Mouse (Mus musculus): ENCODE data around the gene Kirrel3. TPM values are rescaled to one million over a fixed set of nuclear protein-coding genes. Genes with fewer than 3 reads are reported as not detected.

Kirrel3 gene
- polyA plus RNA-seq, 1 experiment from 2014 or later = 2.5 TPM

DNA sequence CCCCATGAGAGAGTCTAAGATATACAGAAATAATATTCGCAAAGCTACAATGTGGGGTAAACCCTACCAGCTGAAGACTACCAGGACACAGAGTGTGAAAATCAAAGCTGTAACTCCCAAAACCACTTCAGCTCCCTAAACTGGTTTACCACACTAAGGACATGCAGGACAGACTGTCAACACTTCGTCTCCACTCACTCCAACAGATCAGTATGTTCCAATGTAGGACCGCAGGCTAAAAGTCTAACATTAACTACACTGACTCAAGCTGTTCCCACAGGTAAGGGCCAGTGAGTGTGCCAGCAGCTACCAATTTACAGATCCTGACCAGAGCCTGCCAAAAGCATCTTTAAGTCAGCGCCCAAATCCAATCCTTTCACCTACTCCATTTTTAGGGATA, 566.0 kb downstream of the Kirrel3 start:
- DNase-seq (ENCODE audit: low spot score) = no peak
- no peak overlapping the region for H3K4me3 ChIP-seq (ENCODE audit: low read depth, low read length)

DNA sequence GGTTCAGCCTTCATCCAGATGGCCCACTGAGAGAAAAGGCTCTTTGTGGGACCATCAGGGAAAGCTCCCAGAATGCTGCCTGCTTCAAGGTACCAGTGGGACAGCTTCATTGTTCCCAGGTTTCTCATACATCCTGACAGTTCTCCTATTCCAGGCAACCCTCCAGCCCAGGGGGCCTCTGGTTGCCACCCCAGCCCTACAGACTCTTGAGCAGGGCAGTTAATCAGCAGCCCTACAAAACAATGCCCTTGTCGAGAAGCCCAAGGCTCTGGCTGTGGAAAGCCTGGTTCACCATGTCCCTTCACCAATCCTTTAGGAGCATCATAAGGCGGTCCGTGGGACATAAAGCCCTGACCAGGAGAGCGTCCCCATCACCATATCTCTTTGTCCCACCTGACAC, 567.0 kb downstream of the Kirrel3 start:
- Histone ChIP-seq H3K4me2 (ENCODE audit: low read depth, low read length) (no peak overlapping the region), H3K27me3 (ENCODE audit: control insufficient read depth, insufficient read depth, low read length) (no peaks in the 10 kb centered on the region), H3K27ac (replicated peaks; ENCODE audit: low read depth, low read length) (no peak overlapping the region), H3K9ac (replicated peaks; ENCODE audit: low read length) (no peak overlapping the region), H3K4me3 (ENCODE audit: low read depth, low read length) (no peak overlapping the region), H3K4me1 (ENCODE audit: control insufficient read depth, insufficient read depth, low read length) (no peaks in the 10 kb centered on the region), H3K9me3 (replicated peaks; ENCODE audit: control insufficient read depth, low read length) (no peaks in the 10 kb centered on the region), H3K36me3 (replicated peaks; ENCODE audit: control insufficient read depth, insufficient read depth, low read depth, low read length) (no peaks in the 10 kb centered on the region; the same call in 1 of the 2 replicates)
- ATAC-seq (replicated peaks; ENCODE audit: insufficient number of reproducible peaks, low FRiP score, low TSS enrichment, low read depth) (no peak), DNase-seq (ENCODE audit: low spot score) (no peak)
- WGBS = 93% methylated on average over 4 of the region's 4 CpGs

More for the DNA sequence above, 566.0 kb downstream of the Kirrel3 start:
- H3K27me3 ChIP-seq (ENCODE audit: control insufficient read depth, insufficient read depth, low read length) = no peaks in the 10 kb centered on the region
- no peak overlapping the region for H3K4me2 ChIP-seq (ENCODE audit: low read depth, low read length)
- ATAC-seq (replicated peaks; ENCODE audit: insufficient number of reproducible peaks, low FRiP score, low TSS enrichment, low read depth) = no peak
- H3K36me3 ChIP-seq (replicated peaks; ENCODE audit: control insufficient read depth, insufficient read depth, low read depth, low read length) = peaks cover 2% of the 10 kb centered on the region; the same call in 1 of the 2 replicates
- no peaks in the 10 kb centered on the region for H3K4me1 ChIP-seq (ENCODE audit: control insufficient read depth, insufficient read depth, low read length)
- 91% methylated on average over 4 of the region's 4 CpGs for WGBS
- no peak overlapping the region for H3K9ac ChIP-seq (replicated peaks; ENCODE audit: low read length)
- H3K27ac ChIP-seq (replicated peaks; ENCODE audit: low read depth, low read length) = no peak overlapping the region
- H3K9me3 ChIP-seq (replicated peaks; ENCODE audit: control insufficient read depth, low read length) = no peaks in the 10 kb centered on the region

DNA sequence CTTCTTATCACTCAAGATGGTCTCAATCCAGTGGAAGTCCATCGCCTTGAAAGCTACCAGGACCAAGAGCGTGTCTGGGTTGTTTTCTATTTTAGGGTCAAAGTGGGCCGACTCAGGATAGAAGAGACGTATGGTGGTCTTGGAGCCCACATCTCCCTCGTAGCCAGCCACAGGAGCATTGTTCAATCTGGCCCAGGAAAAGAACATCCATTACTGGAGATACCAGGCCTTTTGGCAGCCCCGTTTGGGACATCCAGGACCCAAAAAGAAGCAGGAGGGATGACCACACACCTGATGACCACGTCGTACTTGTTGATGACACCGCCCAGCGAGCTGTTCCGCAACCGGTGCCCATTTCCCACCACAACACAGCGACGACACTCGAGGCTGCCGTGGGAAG, 567.4 kb downstream of the Kirrel3 start:
- 95% methylated on average over 16 of the region's 16 CpGs for WGBS
- DNase-seq (ENCODE audit: low spot score) = no peak
- Histone ChIP-seq H3K9me3 (replicated peaks; ENCODE audit: control insufficient read depth, low read length) (no peaks in the 10 kb centered on the region), H3K4me1 (ENCODE audit: control insufficient read depth, insufficient read depth, low read length) (no peaks in the 10 kb centered on the region), H3K4me2 (ENCODE audit: low read depth, low read length) (no peak overlapping the region), H3K36me3 (replicated peaks; ENCODE audit: control insufficient read depth, insufficient read depth, low read depth, low read length) (no peaks in the 10 kb centered on the region), H3K4me3 (ENCODE audit: low read depth, low read length) (no peak overlapping the region), H3K27me3 (ENCODE audit: control insufficient read depth, insufficient read depth, low read length) (no peaks in the 10 kb centered on the region), H3K27ac (replicated peaks; ENCODE audit: low read depth, low read length) (no peak overlapping the region), H3K9ac (replicated peaks; ENCODE audit: low read length) (no peak overlapping the region)
- no peak for ATAC-seq (replicated peaks; ENCODE audit: insufficient number of reproducible peaks, low FRiP score, low TSS enrichment, low read depth)

DNA sequence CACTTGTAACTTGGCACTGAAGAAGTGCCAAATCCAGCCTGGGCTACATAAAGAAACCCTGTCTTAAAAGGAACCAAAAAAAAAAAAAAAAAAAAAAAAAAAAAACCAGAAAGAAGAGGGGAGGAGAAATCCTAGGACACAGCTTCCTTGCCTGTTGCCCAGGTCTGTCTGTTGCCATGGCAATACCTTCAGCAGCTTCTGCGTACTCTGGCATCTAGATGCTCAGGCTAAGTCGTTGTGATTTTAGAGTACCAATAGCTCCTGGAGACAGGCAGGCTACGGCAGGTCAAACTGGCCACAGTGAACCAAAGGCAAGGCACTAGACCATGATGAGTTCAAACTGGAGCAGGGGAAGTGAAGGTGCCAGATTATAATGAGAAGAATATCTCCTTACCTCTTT, 568.0 kb downstream of the Kirrel3 start:
- no peaks in the 10 kb centered on the region for H3K36me3 ChIP-seq (replicated peaks; ENCODE audit: control insufficient read depth, insufficient read depth, low read depth, low read length)

DNA sequence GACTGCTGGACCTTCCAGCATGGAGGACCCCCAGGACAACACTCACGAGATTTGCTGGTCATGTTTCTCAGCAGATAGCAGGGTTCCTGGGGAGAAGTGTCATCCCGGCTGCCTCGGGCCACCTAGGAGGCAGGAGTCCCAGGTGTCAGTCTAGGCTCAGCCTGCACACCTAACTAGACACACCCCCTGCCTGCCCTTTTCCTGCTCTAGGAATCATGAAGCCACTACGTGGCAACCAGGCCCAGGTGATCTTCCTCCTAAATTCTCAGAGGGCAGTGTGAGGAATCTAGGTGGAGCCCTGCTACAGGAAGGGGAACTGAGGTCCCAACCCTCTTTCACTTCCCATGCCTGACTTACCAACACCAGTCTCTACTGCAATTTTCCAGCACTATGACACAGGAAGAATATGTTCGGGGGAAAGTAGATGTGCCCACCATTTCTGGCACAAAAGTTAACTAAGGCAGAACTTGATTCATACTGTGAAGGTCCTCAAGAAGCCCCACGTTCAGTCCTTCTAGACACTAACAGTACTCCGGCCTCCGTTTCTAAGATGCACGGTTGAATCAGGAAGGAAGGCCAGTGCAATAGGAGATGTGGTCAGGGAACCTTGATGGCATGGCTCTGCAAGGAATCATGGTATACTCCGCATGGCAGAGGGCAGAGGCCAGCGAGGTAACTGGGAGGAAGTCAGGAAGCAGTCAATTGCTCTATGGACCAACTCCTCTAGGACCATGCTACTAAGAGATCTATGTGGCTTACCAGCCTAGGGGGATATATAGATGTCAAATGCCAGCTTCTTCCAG, 570.0 kb downstream of the Kirrel3 start:
- Histone ChIP-seq H3K9me3 (replicated peaks; ENCODE audit: control insufficient read depth, low read length) (no peaks in the 10 kb centered on the region), H3K4me1 (ENCODE audit: control insufficient read depth, insufficient read depth, low read length) (no peaks in the 10 kb centered on the region), H3K4me2 (ENCODE audit: low read depth, low read length) (no peak overlapping the region), H3K27me3 (ENCODE audit: control insufficient read depth, insufficient read depth, low read length) (no peaks in the 10 kb centered on the region), H3K36me3 (replicated peaks; ENCODE audit: control insufficient read depth, insufficient read depth, low read depth, low read length) (no peaks in the 10 kb centered on the region), H3K9ac (replicated peaks; ENCODE audit: low read length) (no peak overlapping the region), H3K4me3 (ENCODE audit: low read depth, low read length) (no peak overlapping the region), H3K27ac (replicated peaks; ENCODE audit: low read depth, low read length) (no peak overlapping the region)
- DNase-seq (ENCODE audit: low spot score) = no peak
- ATAC-seq (replicated peaks; ENCODE audit: insufficient number of reproducible peaks, low FRiP score, low TSS enrichment, low read depth) = no peak
- 90% methylated on average over 11 of the region's 11 CpGs for WGBS

More for the DNA sequence above, 568.0 kb downstream of the Kirrel3 start:
- Histone ChIP-seq H3K9ac (replicated peaks; ENCODE audit: low read length) (no peak overlapping the region), H3K27ac (replicated peaks; ENCODE audit: low read depth, low read length) (no peak overlapping the region), H3K4me1 (ENCODE audit: control insufficient read depth, insufficient read depth, low read length) (no peaks in the 10 kb centered on the region), H3K9me3 (replicated peaks; ENCODE audit: control insufficient read depth, low read length) (no peaks in the 10 kb centered on the region), H3K4me3 (ENCODE audit: low read depth, low read length) (no peak overlapping the region), H3K27me3 (ENCODE audit: control insufficient read depth, insufficient read depth, low read length) (no peaks in the 10 kb centered on the region), H3K4me2 (ENCODE audit: low read depth, low read length) (no peak overlapping the region)
- 83% methylated on average over 3 of the region's 3 CpGs for WGBS
- ATAC-seq (replicated peaks; ENCODE audit: insufficient number of reproducible peaks, low FRiP score, low TSS enrichment, low read depth) (no peak), DNase-seq (ENCODE audit: low spot score) (no peak)

DNA sequence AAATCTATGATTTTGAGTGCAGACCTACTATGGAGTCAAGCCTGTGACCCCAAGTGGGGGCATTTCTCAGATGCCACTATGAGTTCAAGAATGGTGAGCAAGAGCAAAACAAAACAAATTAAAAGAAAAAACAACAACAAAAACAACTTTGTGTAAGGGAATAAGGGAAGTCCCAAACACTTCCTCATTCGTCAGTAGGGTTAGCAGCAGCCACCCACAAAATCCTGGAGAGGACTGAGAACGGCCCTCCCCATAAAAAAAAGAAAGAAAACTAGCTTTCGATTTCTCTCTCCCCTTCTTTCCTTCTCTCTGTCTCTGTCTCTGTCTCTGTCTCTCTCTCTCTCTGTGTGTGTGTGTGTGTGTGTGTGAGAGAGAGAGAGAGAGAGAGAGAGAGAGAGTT, 570.9 kb downstream of the Kirrel3 start:
- no peaks in the 10 kb centered on the region for H3K9me3 ChIP-seq (replicated peaks; ENCODE audit: control insufficient read depth, low read length)
- no peak for ATAC-seq (replicated peaks; ENCODE audit: insufficient number of reproducible peaks, low FRiP score, low TSS enrichment, low read depth)
- no peaks in the 10 kb centered on the region for H3K27me3 ChIP-seq (ENCODE audit: control insufficient read depth, insufficient read depth, low read length)
- WGBS = 95% methylated on average over 3 of the region's 3 CpGs
- H3K4me3 ChIP-seq (ENCODE audit: low read depth, low read length) = no peak overlapping the region
- H3K27ac ChIP-seq (replicated peaks; ENCODE audit: low read depth, low read length) = no peak overlapping the region
- no peak overlapping the region for H3K4me2 ChIP-seq (ENCODE audit: low read depth, low read length)
- DNase-seq (ENCODE audit: low spot score) = no peak
- no peaks in the 10 kb centered on the region for H3K4me1 ChIP-seq (ENCODE audit: control insufficient read depth, insufficient read depth, low read length)
- no peaks in the 10 kb centered on the region for H3K36me3 ChIP-seq (replicated peaks; ENCODE audit: control insufficient read depth, insufficient read depth, low read depth, low read length)
- H3K9ac ChIP-seq (replicated peaks; ENCODE audit: low read length) = no peak overlapping the region

DNA sequence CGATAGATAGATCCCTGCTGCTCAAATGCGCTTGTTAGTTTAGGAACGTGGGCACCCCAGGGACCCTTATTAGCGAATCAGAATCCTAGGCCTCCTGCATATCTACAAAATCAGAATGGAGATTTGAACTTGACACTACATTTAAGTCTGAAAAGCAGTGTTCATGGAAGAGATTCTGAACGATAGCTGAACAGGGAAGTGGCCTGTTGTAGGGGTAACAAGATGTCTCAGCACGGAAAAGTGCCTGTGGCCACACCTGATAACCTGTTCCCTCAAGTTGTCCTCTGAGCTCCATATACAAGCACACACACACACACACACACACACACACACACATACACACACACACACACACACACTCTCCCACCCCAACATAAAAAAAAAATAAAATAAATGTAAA, 571.9 kb downstream of the Kirrel3 start:
- DNase-seq (ENCODE audit: low spot score) (no peak), ATAC-seq (replicated peaks; ENCODE audit: insufficient number of reproducible peaks, low FRiP score, low TSS enrichment, low read depth) (no peak)
- H3K36me3 ChIP-seq (replicated peaks; ENCODE audit: control insufficient read depth, insufficient read depth, low read depth, low read length) = no peaks in the 10 kb centered on the region
- H3K4me3 ChIP-seq (ENCODE audit: low read depth, low read length) = no peak overlapping the region
- no peaks in the 10 kb centered on the region for H3K27me3 ChIP-seq (ENCODE audit: control insufficient read depth, insufficient read depth, low read length)
- H3K9me3 ChIP-seq (replicated peaks; ENCODE audit: control insufficient read depth, low read length) = no peaks in the 10 kb centered on the region
- no peak overlapping the region for H3K27ac ChIP-seq (replicated peaks; ENCODE audit: low read depth, low read length)
- no peaks in the 10 kb centered on the region for H3K4me1 ChIP-seq (ENCODE audit: control insufficient read depth, insufficient read depth, low read length)
- H3K4me2 ChIP-seq (ENCODE audit: low read depth, low read length) = no peak overlapping the region
- no peak overlapping the region for H3K9ac ChIP-seq (replicated peaks; ENCODE audit: low read length)
- WGBS = 82% methylated on average over 6 of the region's 6 CpGs

DNA sequence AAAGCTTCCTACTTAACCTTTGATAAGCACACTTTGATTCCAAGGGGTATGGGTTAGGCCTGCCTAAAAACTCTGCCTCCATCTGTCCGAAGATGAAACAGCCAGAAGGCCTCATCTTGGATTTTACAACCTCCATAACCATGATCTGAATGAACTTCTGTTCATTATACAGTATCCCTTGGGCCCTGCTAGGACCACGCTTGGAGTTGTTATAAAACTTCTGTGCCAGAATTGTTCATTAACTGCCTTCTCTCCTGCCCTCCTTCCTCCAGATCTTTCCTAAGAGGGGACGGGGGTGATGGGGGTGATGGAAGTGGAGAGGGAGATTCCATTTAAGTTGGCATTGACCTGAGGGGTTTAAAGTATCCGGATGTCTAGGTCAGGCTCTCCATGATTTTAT, 572.5 kb downstream of the Kirrel3 start:
- no peak overlapping the region for H3K9ac ChIP-seq (replicated peaks; ENCODE audit: low read length)
- DNase-seq (ENCODE audit: low spot score) (no peak), ATAC-seq (replicated peaks; ENCODE audit: insufficient number of reproducible peaks, low FRiP score, low TSS enrichment, low read depth) (no peak)
- 92% methylated on average over 4 of the region's 4 CpGs for WGBS
- H3K27ac ChIP-seq (replicated peaks; ENCODE audit: low read depth, low read length) = no peak overlapping the region
- H3K9me3 ChIP-seq (replicated peaks; ENCODE audit: control insufficient read depth, low read length) = no peaks in the 10 kb centered on the region
- H3K27me3 ChIP-seq (ENCODE audit: control insufficient read depth, insufficient read depth, low read length) = no peaks in the 10 kb centered on the region
- H3K4me3 ChIP-seq (ENCODE audit: low read depth, low read length) = no peak overlapping the region
- no peak overlapping the region for H3K4me2 ChIP-seq (ENCODE audit: low read depth, low read length)
- H3K4me1 ChIP-seq (ENCODE audit: control insufficient read depth, insufficient read depth, low read length) = no peaks in the 10 kb centered on the region
- no peaks in the 10 kb centered on the region for H3K36me3 ChIP-seq (replicated peaks; ENCODE audit: control insufficient read depth, insufficient read depth, low read depth, low read length)
